Mouse (Mus musculus) mouse embryonic stem cell (cell line): ENCODE measurements around the gene Tcf7l2.

Source experiments
- in situ Hi-C, 2 experiments: fragments of 300-500 bp; cut with MboI; formaldehyde crosslinking; loops; 1 replicate in 1 of 2; 3 replicates in 1 of 2; pipeline ENCODE4 v1.14.3; 2019 to 2020; ENCODE audit warnings: low sequenced_read_pairs in 2 of 2, low pct_unique_long_range_greater_than_20kb in 1 of 2, mixed read lengths in 1 of 2; ENCODE audit not compliant: unreplicated experiment in 1 of 2

The Tcf7l2 gene

DNA sequence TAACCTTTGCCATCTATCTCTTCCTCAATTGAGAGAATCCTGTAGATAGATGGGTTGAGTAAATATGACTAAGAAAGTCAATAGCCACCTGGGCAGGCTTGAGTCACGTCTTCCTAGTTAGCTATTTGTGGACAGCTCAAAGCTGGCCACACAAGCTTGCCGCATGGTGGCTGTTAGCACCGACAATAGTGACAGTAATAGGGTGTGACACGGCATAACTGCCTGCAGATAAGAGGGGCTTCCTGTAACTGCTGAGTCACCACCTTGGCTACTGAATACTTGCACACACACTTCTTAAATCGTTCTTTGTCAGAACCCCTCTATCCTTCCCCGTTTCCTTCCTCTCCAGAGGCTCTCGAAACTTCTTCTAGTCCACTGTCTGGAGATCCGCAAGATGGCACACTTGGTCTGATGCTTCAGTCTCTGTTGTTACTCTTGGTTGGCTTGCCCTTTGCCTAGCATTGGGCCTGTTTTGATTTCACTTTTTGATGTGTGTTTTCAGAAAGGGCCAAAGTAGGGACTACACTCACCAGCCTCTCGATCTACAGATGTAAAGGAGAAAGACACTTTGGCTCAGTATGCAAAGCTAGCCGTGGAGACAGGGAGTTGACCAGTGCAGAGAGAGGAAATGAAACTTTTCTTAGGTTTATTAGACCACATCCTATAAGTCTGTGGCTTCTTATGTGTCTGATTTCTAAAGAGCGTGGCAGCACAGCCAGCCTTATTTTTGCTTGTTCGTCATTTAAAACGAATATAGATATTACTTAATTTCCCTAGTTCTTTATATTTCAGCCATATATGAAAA is 124.4 kb downstream of the Tcf7l2 start:
- in situ Hi-C loops: no loop called here

DNA sequence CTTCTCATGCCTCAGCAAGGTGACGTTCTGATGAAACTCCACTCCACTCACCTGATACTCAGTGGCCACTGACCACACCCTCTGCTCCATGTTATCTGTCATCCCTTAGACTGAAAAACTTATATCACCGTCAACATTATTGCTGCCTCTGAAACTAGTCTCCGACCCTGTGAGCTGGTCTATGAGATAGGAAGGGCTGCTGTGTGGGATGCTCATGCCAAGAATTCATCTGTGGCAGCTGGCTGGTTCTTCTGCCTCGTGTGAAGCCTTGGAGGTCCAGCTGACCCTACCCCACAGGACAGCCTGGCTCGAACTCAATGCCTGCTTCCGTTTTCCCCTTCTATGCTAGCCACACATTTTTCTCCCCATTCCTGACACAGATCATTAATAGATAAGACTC is 125.6 kb downstream of the Tcf7l2 start:
- in situ Hi-C loops: no loop called here

DNA sequence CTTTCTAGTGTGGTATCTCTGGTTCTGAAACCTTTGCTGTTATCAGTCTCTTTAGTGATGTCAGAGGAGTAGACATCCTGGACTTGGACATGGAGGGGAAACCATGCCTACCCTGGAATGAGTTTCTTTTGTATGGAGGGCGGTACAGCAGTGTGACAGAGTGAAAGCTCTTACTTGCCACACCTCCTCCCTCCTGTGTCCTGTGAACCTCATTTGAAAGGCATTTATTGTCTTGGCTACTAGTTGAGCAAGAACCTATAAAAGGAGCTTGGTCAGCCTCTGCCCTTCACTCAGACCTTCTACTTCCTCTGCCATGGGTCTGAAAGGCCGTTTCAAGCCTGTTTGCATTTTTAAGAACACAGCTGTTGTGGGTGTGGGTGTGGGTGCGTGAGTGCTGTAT is 126.3 kb downstream of the Tcf7l2 start:
- in situ Hi-C loops: no loop called here

DNA sequence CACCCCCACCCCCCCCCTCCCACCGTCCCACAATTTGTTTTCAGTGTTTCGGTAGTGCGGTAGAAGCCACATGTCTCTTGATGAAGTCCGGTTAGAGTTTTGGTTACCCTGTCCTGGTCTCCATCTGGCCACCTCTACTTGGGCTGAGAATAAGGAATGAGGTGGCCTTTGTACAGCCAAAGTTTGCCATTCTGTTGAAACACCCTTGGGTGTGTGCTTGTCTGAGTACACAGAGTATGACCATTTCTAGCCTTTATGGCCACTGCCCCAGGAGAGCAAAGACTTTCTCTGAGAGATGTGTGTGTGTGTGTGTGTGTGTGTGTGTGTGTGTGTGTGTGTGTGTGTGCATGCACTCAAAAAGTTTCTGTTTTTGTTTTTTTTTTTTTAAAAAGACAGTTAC is 127.0 kb downstream of the Tcf7l2 start:
- in situ Hi-C loops: no loop called here

DNA sequence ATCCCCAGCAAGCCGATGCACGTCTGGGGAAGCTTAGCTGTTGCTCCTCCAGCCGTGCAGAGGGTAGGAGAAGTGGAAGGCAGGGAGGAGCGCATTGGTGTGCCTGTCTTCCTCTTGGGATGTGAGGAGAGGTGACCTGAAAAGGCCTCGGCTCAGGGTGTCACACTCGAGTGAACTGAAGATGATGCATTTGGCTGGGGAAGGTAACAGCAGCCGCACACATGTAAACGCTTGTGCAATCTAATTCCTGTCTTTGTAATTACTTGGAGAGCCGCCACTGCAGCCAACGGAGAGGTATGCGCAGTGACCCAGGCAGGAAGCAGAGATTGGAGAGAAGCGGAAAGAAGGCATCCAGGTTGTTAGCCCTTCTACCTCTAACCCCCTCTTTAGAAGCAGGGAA is 129.2 kb downstream of the Tcf7l2 start:
- in situ Hi-C loops: no loop called here

DNA sequence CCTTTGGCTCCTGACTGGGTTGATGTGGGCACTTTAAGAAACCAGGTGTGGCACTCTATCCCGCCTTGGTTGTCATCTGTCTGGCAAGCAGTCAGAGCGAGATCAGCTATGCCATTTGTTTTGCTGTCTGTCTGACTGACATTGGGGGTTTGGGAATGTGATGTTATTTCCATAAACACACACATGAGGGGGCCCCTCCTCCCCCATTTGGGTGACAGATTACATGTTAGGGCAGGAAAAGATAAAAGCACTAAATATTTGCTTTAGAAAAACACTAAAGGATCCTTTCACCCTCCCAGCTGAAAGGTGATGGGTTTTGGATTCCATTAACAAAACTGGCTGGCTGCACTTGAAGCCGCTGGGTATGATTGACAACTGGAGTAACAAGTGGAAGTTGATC is 129.9 kb downstream of the Tcf7l2 start:
- in situ Hi-C loops: no loop called here

DNA sequence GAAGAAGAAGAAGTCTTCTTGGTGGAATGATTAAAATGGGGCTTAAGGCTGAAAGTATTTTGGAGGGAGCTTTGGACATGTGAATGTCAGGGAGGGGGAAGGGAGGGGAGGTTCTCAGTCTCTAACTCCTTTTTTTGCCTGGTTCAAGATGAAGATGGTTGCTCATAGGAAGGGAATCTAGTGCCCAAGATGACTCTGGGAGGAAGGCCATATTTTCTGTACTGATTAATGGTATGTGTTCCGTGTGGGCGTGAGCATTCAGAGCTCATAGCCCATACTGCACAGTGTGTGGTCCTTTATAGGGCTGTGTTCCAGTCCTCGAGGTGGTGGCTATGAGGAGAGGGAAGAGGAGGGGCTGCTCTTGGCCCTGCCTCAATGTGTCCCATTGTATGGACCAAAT is 131.6 kb downstream of the Tcf7l2 start:
- in situ Hi-C loops: no loop called here

DNA sequence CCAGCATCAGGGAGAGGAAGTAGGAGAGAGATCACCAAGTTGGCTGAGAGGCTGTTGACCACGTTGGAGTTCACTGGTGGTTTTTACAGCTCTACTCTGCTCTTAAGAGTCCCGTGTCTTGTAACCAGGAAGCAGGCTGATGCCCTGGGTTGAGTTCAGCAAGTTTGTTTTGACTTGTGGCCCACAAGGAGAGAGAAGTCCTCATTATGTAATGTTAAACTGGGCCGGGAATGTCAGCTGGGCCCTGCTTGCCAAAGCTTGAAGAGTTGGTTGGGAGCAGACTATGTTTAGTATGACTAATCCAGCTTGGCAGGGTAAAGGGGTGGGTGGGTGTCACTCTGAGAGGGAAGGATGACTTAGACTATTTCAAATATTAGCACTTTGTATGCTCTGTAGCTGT is 134.9 kb downstream of the Tcf7l2 start:
- in situ Hi-C loops: no loop called here

DNA sequence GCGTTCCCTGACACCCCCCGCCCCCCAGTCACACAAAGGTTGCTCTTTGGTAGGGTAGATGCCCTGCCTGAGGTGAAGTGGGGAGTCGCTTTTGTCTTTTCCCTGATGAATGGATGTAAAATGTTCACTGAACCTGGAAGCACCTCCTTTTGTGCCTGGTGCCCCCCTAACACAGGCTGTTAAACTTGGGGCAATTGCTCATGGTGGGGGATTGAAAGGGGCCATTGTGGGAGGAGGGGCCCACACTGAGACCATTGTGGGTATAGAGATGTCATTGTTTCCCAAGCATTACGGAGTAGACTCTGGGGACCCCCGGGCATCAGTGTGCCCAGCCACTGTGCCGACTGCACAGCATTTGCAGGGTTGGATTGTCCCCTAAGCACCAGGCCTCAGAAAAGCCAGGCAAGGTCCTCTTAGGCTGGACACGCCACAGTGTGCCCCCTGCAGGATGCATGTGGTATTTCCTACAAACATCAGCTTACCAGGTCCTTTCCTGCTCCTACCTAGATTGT is 135.8 kb downstream of the Tcf7l2 start:
- in situ Hi-C loops: no loop called here

DNA sequence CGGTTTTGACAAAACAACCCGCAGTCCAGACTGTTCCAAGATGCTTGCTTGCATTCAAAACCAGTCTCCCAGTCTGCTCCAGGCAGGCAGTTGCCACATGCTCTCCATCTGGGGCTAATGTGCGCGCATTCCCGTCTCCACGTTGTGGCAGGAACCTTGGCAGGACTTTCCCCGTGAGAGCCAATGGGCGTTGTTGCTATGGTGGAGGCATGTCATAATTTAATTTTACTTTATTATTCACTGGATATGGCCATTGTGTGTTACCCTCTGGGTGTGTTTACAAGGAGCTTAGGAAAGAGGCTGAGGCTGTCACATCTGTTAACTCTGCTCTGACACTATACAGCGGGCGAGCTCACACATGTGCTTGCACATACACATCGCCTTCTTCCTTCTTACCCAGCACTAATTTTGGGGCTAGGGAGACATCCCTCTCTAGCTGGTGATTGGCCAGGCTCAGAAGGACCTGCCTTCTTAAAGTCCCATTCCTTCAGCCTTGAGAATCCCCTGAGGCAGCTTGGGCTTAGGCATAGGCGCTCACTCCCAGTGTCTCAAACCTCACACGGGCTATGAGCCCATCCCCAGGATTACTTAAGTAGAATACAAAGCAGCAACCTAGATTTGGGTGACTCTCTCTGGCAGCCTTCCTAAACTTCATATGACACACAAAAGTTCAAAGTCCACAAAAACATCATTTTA is 139.2 kb downstream of the Tcf7l2 start:
- in situ Hi-C loops: no loop called here

DNA sequence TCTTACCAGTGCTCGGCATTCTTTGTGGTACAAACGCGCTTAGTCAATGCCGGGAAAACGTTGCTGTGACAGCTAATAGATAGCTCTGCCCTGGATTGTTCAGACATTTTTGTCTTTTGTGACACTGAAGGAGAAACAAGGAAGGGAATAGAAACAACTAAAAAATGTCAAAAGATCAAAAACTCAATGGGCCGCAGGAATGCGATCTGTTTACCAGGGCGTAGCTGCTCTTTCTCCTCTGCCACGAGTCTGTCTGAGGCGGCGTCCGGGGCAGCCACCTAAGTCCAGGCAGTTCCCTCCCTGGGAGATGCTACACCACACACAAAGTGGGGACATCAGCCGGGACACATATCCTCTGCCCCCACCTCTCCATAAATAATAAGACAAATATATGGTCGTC is 144.9 kb downstream of the Tcf7l2 start:
- in situ Hi-C loops: no loop called here

DNA sequence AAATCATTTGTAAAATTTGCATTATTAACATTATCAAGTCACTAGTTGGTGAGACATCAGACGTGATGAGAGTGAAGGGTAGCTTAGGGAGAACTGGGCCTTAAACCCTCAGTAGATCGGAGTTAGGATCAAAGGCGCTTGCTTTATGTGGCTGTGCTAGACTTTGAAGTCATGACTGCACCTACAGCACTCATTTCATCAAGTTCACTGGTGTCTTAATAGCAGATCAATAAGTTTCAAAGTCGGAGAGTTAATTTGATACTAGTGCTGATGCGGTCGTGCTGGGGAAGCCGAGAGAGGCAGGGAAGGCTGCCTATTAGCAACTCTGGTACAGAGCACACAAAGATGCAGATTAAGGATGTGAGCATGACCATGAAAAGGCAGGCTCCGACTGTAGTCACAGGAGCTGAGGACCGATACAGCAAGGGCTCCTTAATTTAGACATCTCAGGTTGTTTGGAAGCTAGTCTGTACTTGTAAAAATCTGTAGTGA is 150.1 kb downstream of the Tcf7l2 start:
- in situ Hi-C loops: no loop called here

DNA sequence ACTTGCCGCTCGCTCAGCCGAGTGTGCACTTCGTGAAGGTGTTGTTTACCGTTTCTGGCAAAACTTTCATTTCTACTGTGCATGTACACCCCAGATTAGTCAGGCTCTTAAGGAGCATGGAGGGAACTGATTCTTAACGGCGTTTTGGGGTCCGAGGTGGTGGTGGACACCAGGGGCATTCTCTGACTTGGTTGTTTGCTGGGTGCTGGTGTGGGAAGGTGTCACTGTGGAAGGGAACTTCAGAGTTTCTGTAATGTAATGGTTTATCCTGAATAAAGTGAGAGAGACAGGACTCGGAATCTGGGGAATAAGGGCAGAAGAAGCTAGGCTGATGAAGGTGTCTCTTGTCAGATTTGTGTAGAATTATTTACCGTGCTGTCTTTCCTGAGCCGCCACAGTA is 151.9 kb downstream of the Tcf7l2 start:
- in situ Hi-C loops: no loop called here

DNA sequence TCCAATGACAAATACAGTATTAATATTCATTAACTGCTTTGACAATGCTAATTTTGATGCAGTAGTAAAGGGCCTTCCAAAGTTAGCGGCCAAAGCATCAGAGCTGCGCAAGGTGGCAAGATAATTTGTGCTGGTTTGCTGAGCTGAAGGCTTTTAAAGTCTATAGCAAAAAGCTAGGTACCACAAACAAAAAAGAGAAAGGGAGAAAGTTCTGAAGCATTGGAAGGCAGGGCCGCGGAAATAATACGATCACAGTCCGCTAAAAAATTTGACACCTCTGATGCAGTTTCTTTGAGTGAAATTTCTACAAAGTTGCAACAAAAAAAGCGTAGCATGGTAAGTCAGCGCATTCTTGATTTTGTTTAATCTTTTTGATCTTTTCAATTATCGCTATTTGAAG is 152.8 kb downstream of the Tcf7l2 start:
- in situ Hi-C loops: no loop called here

DNA sequence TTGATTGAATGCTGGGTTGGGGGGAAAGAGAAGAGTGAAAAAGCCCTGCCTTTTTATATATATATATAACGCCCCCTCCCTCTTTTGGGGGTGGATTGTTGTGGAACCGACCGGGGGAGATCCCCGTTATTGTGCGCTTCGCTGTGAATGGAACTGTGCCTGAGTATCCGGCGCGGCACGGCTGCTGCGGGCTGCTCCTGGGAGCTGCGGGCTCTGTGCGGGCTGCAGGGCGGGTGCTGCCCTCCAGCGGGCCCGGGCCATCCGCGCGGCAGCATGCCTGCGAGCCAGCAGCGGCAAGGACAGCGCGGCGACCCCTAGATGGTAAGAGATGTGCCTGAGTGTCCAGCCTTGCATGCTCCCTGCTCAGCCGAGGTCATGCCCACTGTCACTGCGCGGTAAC is 153.7 kb downstream of the Tcf7l2 start:
- in situ Hi-C loops: no loop called here

DNA sequence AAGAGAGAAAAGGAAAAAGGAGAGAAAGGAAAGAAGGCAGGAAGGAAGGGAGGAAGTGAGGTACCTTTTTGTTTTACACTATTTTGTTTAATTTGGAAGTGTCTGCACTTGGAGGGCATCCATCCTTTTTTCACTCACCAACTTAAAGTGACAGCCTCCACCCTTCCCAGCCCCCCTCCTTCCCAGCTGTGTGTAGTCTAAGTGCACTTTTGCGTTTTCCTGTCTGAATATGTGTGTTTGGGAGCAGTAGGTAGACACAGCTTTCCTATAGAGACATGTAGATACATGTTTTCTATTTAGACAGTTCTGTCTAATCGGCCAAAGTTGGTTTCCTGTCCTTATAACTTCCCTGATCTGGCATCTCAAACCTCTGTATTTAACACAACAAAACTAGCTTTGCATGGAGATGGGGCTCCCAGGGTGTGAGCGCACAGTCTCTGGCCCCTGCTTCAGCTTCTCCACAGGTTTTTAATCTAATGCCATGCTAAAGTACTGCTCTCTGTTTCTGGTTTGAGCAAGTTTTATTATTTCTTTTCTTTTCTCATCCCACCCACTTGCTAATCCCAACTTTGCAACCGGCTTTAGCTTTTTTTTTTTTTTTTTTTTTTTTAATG is 154.3 kb downstream of the Tcf7l2 start:
- in situ Hi-C loops: no loop called here

DNA sequence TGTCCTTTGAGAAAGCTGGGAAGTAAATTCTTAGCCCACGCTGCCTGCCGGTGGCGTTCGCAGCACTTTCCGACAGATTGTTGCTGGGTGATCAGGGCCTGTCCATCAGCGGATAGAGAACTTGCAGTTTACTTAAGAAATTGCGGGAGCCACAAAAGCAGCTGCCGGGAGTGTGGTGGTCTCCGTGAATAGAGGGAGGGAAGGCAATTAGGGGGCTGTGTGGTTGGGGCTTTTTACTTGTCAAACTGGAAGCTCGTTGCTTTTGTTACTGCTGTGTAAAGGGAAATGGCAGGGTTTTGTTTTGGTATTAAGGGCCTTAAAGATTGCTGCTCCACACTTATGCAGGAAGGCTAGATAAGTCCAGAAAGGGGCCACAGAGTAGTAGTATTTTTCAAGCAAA is 155.0 kb downstream of the Tcf7l2 start:
- in situ Hi-C loops: no loop called here

DNA sequence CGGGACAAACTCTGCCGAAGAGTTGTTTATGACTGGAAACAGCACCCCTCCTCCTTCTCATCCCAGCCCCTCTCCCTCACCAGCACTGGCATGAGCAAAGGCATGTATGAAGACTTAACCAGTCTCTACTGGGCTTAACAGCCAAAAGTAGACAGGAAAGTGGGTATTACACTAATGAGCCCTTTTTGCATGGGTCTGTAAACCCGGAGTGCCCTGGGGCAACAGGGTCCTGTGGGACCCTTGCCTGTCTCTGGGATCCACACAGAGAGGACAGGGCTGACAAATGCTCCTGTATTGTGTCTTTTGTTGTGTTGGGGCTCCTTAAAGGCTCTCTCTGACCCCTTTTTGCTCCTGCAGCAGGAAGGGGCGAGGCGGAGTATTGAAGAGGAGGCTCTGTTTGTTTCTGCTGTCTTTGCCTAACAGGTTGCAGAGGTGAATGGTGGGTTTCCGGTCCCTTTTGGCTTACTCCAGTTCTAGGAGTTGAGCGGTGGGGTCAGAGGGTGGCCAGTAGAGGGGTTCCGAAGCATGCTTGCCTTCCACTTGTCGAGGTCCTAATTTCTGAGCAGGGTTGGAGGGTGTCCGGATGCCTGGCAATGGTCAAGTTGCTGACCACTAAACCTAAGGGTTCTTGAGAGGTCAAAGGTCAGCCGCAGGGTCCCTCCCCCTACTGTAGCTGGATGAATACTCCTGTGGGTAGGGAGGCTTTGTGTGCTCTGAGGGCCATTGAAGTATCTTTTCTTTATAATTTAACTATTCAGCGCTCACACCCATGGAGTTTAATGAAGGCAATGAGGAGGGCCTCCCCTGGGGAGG is 161.2 kb downstream of the Tcf7l2 start:
- in situ Hi-C loops: no loop called here

DNA sequence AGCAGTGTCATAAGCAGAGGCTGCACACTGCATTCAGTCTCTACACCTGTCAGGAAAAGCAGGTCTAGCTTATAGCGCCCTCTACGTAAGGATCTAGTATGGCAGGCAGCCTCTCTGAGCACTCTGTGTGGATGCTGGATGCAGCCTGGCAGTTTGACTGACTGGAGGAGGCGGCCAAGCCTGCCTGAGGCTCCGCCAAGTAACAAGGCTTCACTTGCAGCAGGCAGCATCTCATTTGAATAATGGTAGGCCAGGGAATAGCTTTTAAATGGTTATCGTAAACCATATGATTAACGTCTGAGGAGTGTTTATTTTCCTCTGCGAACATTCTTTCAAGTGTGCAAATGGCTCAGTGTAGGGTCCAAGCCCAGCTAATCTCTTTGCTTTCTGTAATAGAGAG is 167.4 kb downstream of the Tcf7l2 start:
- in situ Hi-C loops: no loop called here
